Mouse (Mus musculus) frontal cortex, postnatal 14 days (tissue): ENCODE measurements around the gene Celf2.

Source experiments
- DNase-seq, 2 experiments: peaks; one replicate each; pipeline ENCODE4 v3.0.0; 2022; ENCODE audit warnings: low spot score in 2 of 2

Gene Celf2

GRCm38 (mm10) chr2:6678231-6678630 is 831.1 kb downstream of the Celf2 start:
- no peak for DNase-seq

GRCm38 (mm10) chr2:6677457-6677856 is 831.9 kb downstream of the Celf2 start:
- DNase-seq = no peak

- DNase-seq = no peak
These were observed 835.0 kb downstream of the Celf2 start for GRCm38 (mm10) chr2:6674401-6674800.

GRCm38 (mm10) chr2:6673418-6673817 is 835.9 kb downstream of the Celf2 start:
- no peak for DNase-seq

- DNase-seq = no peak
These were observed 841.8 kb downstream of the Celf2 start for GRCm38 (mm10) chr2:6667611-6668010.

- DNase-seq = no peak
These were observed 849.5 kb downstream of the Celf2 start for GRCm38 (mm10) chr2:6659834-6660233.

- no peak for DNase-seq
These were observed 855.6 kb downstream of the Celf2 start for GRCm38 (mm10) chr2:6653719-6654118.

GRCm38 (mm10) chr2:6651697-6652096 is 857.7 kb downstream of the Celf2 start:
- no peak for DNase-seq

- no peak for DNase-seq
These were observed 860.5 kb downstream of the Celf2 start for GRCm38 (mm10) chr2:6648877-6649276.

- no peak for DNase-seq
These were observed 862.3 kb downstream of the Celf2 start for GRCm38 (mm10) chr2:6647028-6647427.

GRCm38 (mm10) chr2:6646325-6646724 is 863.0 kb downstream of the Celf2 start:
- DNase-seq = no peak

- DNase-seq = no peak
These were observed 867.0 kb downstream of the Celf2 start for GRCm38 (mm10) chr2:6642222-6642850.

- DNase-seq = no peak
These were observed 870.0 kb downstream of the Celf2 start for GRCm38 (mm10) chr2:6639370-6639769.

- DNase-seq = no peak
These were observed 872.2 kb downstream of the Celf2 start for GRCm38 (mm10) chr2:6637147-6637546.

- no peak for DNase-seq
These were observed 874.5 kb downstream of the Celf2 start for GRCm38 (mm10) chr2:6634899-6635298.

GRCm38 (mm10) chr2:6633115-6633514 is 876.2 kb downstream of the Celf2 start:
- no peak for DNase-seq

GRCm38 (mm10) chr2:6623802-6624201 is 885.6 kb downstream of the Celf2 start:
- DNase-seq = no peak

- DNase-seq = no peak
These were observed 887.3 kb downstream of the Celf2 start for GRCm38 (mm10) chr2:6622082-6622481.

GRCm38 (mm10) chr2:6618856-6619255 is 890.5 kb downstream of the Celf2 start:
- no peak for DNase-seq

- DNase-seq = no peak
These were observed 890.9 kb downstream of the Celf2 start for GRCm38 (mm10) chr2:6618450-6618849.

GRCm38 (mm10) chr2:6604347-6604746 is 905.0 kb downstream of the Celf2 start:
- no peak for DNase-seq

GRCm38 (mm10) chr2:6603880-6604279 is 905.5 kb downstream of the Celf2 start:
- DNase-seq = no peak

GRCm38 (mm10) chr2:6602163-6602562 is 907.2 kb downstream of the Celf2 start:
- DNase-seq = no peak

- DNase-seq = no peak
These were observed 910.5 kb downstream of the Celf2 start for GRCm38 (mm10) chr2:6598879-6599167.
